8 mouse cellular contexts compared by ENCODE assay signal in genomic region chrX:20920249-20920843, GRCm38 (mm10). TPM values are rescaled to one million over a fixed set of nuclear protein-coding genes. Genes with fewer than 3 reads are reported as not detected.
DNase-seq lines count a peak whose midpoint lies in the region; ATAC-seq and TF ChIP-seq lines count a peak whose summit lies in the region.

No protein-coding gene starts in this region.

- DNase-seq in adrenal gland, adult 8-10 months: peak; percentile 9
- no peak for DNase-seq in adrenal gland, postnatal 14 days
- no peak for DNase-seq in liver, adult 2 months (ENCODE audit: extremely low read depth, low read depth, low spot score)
- DNase-seq in liver: no peak
- DNase-seq in c-Kit-positive CD71-positive TER-119-positive erythroid progenitor cells, embryonic 14.5 days (ENCODE audit: low spot score): no peak
- DNase-seq in gastrocnemius, postnatal 10 days: no peak

- H3K27ac ChIP-seq in liver, adult 2 months (replicated peaks; ENCODE audit: insufficient read depth, low read depth, low read length): no peak overlapping the region
- H3K27ac ChIP-seq in forebrain, embryonic 13.5 days: peak overlapping the region; percentile 51; the same call in 1 of the 2 replicates
- no peak overlapping the region for H3K27ac ChIP-seq in liver, embryonic 12.5 days

- no peaks in the 10 kb centered on the region for H3K79me2 ChIP-seq in liver, adult 2 months (ENCODE audit: control insufficient read depth, insufficient read depth, low read length)

- no peaks in the 10 kb centered on the region for H3K36me3 ChIP-seq in liver, adult 2 months (ENCODE audit: control insufficient read depth, insufficient read depth, low read length)
- H3K36me3 ChIP-seq in forebrain, embryonic 13.5 days (ENCODE audit: poor library complexity, severe bottlenecking): peaks cover 3% of the 10 kb centered on the region; the same call in 1 of the 2 replicates
- H3K36me3 ChIP-seq in liver, embryonic 12.5 days: no peaks in the 10 kb centered on the region

- no peaks in the 10 kb centered on the region for H3K4me1 ChIP-seq in liver, adult 2 months (ENCODE audit: control insufficient read depth, insufficient read depth, low read length)
- peaks cover 4% of the 10 kb centered on the region; the same call in 1 of the 2 replicates for H3K4me1 ChIP-seq in forebrain, embryonic 13.5 days
- no peaks in the 10 kb centered on the region for H3K4me1 ChIP-seq in liver, embryonic 12.5 days

- H3K27me3 ChIP-seq in liver, adult 2 months (ENCODE audit: control insufficient read depth, insufficient read depth, low read length): no peaks in the 10 kb centered on the region
- no peaks in the 10 kb centered on the region for H3K27me3 ChIP-seq in forebrain, embryonic 13.5 days
- H3K27me3 ChIP-seq in liver, embryonic 12.5 days (replicated peaks): peaks cover 40% of the 10 kb centered on the region

- no peaks in the 10 kb centered on the region for H3K9me3 ChIP-seq in forebrain, embryonic 13.5 days (replicated peaks)
- no peaks in the 10 kb centered on the region for H3K9me3 ChIP-seq in liver, embryonic 12.5 days (replicated peaks)

- H3K4me2 ChIP-seq in forebrain, embryonic 13.5 days: peak overlapping the region; percentile 63
- H3K4me2 ChIP-seq in liver, embryonic 12.5 days: peak overlapping the region; percentile 67

- H3K4me3 ChIP-seq in liver, adult 2 months (ENCODE audit: insufficient read depth, low read depth, low read length): peak overlapping the region; percentile 59; the same call in 1 of the 2 replicates
- peak overlapping the region; percentile 53 for H3K4me3 ChIP-seq in forebrain, embryonic 13.5 days
- peak overlapping the region; percentile 41 for H3K4me3 ChIP-seq in liver, embryonic 12.5 days

- TF ChIP-seq CTCF in liver, adult 2 months (IDR thresholded peaks at IDR 0.05; ENCODE audit: low read depth, low read length): peak; percentile 8; the same call in 1 of the 2 replicates

- peak; percentile 71 for ATAC-seq in forebrain, embryonic 13.5 days
- no peak for ATAC-seq in liver, embryonic 12.5 days

- WGBS in liver, adult 2 months: 3% methylated on average over 34 of the region's 49 CpGs
- WGBS in forebrain, embryonic 13.5 days: 32% methylated on average over 35 of the region's 49 CpGs
- WGBS in liver, embryonic 12.5 days (ENCODE audit: insufficient replicate concordance): 9% methylated on average over 40 of the region's 49 CpGs

- no peak for TF ChIP-seq POLR2A in liver, adult 2 months (IDR thresholded peaks at IDR 0.05; ENCODE audit: extremely low read depth, insufficient read depth, low read length)

- peak overlapping the region; percentile 53 for H3K9ac ChIP-seq in liver, adult 2 months (ENCODE audit: low read depth, low read length)
- peak overlapping the region; percentile 63 for H3K9ac ChIP-seq in forebrain, embryonic 13.5 days
- H3K9ac ChIP-seq in liver, embryonic 12.5 days: no peak overlapping the region

RNA-seq across cellular contexts. Expression of gene Syn1, which starts 0.5 kb away (rescaled TPM):
- total RNA-seq in adrenal gland, adult 8-10 months (2022): 10 to 100 TPM in 3 of 4 experiments, 1 to 10 TPM in 1; 8.9 to 14.0 (median 11.8) TPM
- total RNA-seq in adrenal gland, postnatal 14 days (2021): 7.9 and 11.3 TPM in 2 replicates
- total RNA-seq in liver, adult 2 months (2014; rRNA removed): 0.13 TPM in 1 of 2 replicates, not detected in the other
- polyA plus RNA-seq in liver, adult 2 months (2012; rRNA removed): 0.13 and 0.21 TPM in 2 replicates
- 12.2 and 13.8 TPM in 2 replicates for polyA plus RNA-seq in forebrain, embryonic 13.5 days (2015; fragmentation: Nextera tagmentation; extraction: Ambion mirVana)
- 0.04 TPM in 1 of 2 replicates, not detected in the other for polyA plus RNA-seq in liver, embryonic 12.5 days (2016; fragmentation: Nextera tagmentation; extraction: Ambion mirVana)
- total RNA-seq in gastrocnemius, postnatal 10 days (2021): 1 to 10 TPM in 1 of 2 experiments, under 1 TPM in 1; 0.56 to 1.1 TPM

RNA-seq across cellular contexts. Expression of gene Cfp, which starts 11.0 kb away (rescaled TPM):
- total RNA-seq in adrenal gland, adult 8-10 months (2022): 10 to 100 TPM in 3 of 4 experiments, 1 to 10 TPM in 1; 9.1 to 14.8 (median 12.3) TPM
- 15.1 and 20.4 TPM in 2 replicates for total RNA-seq in adrenal gland, postnatal 14 days (2021)
- total RNA-seq in liver, adult 2 months (2014; rRNA removed): 28.5 and 30.5 TPM in 2 replicates
- polyA plus RNA-seq in liver, adult 2 months (2012; rRNA removed): 18.8 and 32.3 TPM in 2 replicates
- polyA plus RNA-seq in forebrain, embryonic 13.5 days (2015; fragmentation: Nextera tagmentation; extraction: Ambion mirVana): 4.5 and 5.6 TPM in 2 replicates
- polyA plus RNA-seq in liver, embryonic 12.5 days (2016; fragmentation: Nextera tagmentation; extraction: Ambion mirVana): 11.7 and 13.1 TPM in 2 replicates
- total RNA-seq in gastrocnemius, postnatal 10 days (2021): 1 to 10 TPM; 6.7 to 8.6 TPM

RNA-seq across cellular contexts. Expression of gene Elk1, which starts 30.1 kb away (rescaled TPM):
- total RNA-seq in adrenal gland, adult 8-10 months (2022): 10 to 100 TPM; 15.9 to 22.2 (median 17.8) TPM
- total RNA-seq in adrenal gland, postnatal 14 days (2021): 13.1 and 14.4 TPM in 2 replicates
- total RNA-seq in liver, adult 2 months (2014; rRNA removed): 1.7 and 2.4 TPM in 2 replicates
- polyA plus RNA-seq in liver, adult 2 months (2012; rRNA removed): 3.7 and 4.0 TPM in 2 replicates
- polyA plus RNA-seq in forebrain, embryonic 13.5 days (2015; fragmentation: Nextera tagmentation; extraction: Ambion mirVana): 20.0 TPM in 2 replicates
- polyA plus RNA-seq in liver, embryonic 12.5 days (2016; fragmentation: Nextera tagmentation; extraction: Ambion mirVana): 3.4 and 3.6 TPM in 2 replicates
- total RNA-seq in gastrocnemius, postnatal 10 days (2021): 1 to 10 TPM; 8.8 to 9.9 TPM

RNA-seq across cellular contexts. Expression of gene Uxt, which starts 41.5 kb away (rescaled TPM):
- 10 to 100 TPM; 34.0 to 41.0 (median 40.8) TPM for total RNA-seq in adrenal gland, adult 8-10 months (2022)
- total RNA-seq in adrenal gland, postnatal 14 days (2021): 37.8 and 40.2 TPM in 2 replicates
- total RNA-seq in liver, adult 2 months (2014; rRNA removed): 32.5 and 33.0 TPM in 2 replicates
- 17.5 and 27.0 TPM in 2 replicates for polyA plus RNA-seq in liver, adult 2 months (2012; rRNA removed)
- polyA plus RNA-seq in forebrain, embryonic 13.5 days (2015; fragmentation: Nextera tagmentation; extraction: Ambion mirVana): 62.2 and 65.8 TPM in 2 replicates
- 58.8 and 61.3 TPM in 2 replicates for polyA plus RNA-seq in liver, embryonic 12.5 days (2016; fragmentation: Nextera tagmentation; extraction: Ambion mirVana)
- total RNA-seq in gastrocnemius, postnatal 10 days (2021): 10 to 100 TPM; 25.1 to 25.5 TPM

RNA-seq across cellular contexts. Expression of gene Timp1, which starts 50.4 kb away (rescaled TPM):
- 10 to 100 TPM; 24.7 to 50.1 (median 29.6) TPM for total RNA-seq in adrenal gland, adult 8-10 months (2022)
- total RNA-seq in adrenal gland, postnatal 14 days (2021): 26.3 and 27.4 TPM in 2 replicates
- not detected in 2 replicates for total RNA-seq in liver, adult 2 months (2014; rRNA removed)
- 0.28 and 0.72 TPM in 2 replicates for polyA plus RNA-seq in liver, adult 2 months (2012; rRNA removed)
- 2.2 and 4.4 TPM in 2 replicates for polyA plus RNA-seq in forebrain, embryonic 13.5 days (2015; fragmentation: Nextera tagmentation; extraction: Ambion mirVana)
- 3.7 and 5.1 TPM in 2 replicates for polyA plus RNA-seq in liver, embryonic 12.5 days (2016; fragmentation: Nextera tagmentation; extraction: Ambion mirVana)
- 10 to 100 TPM in 1 of 2 experiments, 1 to 10 TPM in 1; 7.9 to 22.1 TPM for total RNA-seq in gastrocnemius, postnatal 10 days (2021)
